Mouse (Mus musculus): ENCODE measurements around the gene Pik3cb. TPM values are rescaled to one million over a fixed set of nuclear protein-coding genes. Genes with fewer than 3 reads are reported as not detected.
A peak's percentile ranks its signal among the peaks of the same experiment; 100 is the strongest.

Pik3cb gene
- polyA plus RNA-seq, 1 experiment from 2014 or later: 4.0 TPM

DNA sequence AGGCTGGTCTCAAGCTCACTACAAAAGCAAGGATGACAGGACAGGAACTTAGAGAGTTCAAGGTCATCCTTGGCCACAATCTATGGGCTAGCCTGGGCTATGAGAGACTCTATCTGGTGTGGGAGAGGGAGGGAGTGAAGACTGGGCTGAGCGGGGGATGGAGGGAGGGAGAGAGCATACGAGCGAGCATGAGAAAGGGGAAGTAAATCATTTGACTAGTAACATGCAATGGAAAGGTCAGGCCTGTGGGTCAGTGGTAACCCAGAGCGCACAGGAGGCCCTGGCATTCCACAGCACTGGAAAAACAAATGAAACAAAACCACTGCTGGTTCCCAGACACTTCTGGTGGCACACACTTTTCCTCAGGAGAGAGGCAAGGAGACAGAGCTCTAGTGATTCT, 67.9 kb downstream of the Pik3cb start:
- ATAC-seq (ENCODE audit: low FRiP score, low TSS enrichment) (no peak), DNase-seq (ENCODE audit: low spot score) (no peak)
- Histone ChIP-seq H3K9ac (ENCODE audit: low read length) (no peak overlapping the region), H3K36me3 (ENCODE audit: control insufficient read depth, insufficient read depth, low read length) (no peaks in the 10 kb centered on the region; the same call in 1 of the 2 replicates), H3K4me1 (replicated peaks; ENCODE audit: control insufficient read depth, insufficient read depth) (no peaks in the 10 kb centered on the region), H3K4me3 (ENCODE audit: low read depth, low read length) (no peak overlapping the region), H3K9me3 (ENCODE audit: control insufficient read depth, low read length) (no peaks in the 10 kb centered on the region), H3K27me3 (ENCODE audit: control insufficient read depth, insufficient read depth, low read length) (no peaks in the 10 kb centered on the region), H3K27ac (replicated peaks) (no peak overlapping the region), H3K4me2 (replicated peaks; ENCODE audit: low read depth) (no peak overlapping the region)
- TF ChIP-seq CTCF (IDR thresholded peaks at IDR 0.05; ENCODE audit: low read depth) (no peak), EP300 (optimal IDR thresholded peaks at IDR 0.05) (no peak)
- 60% methylated on average over 4 of the region's 4 CpGs for WGBS

- Histone ChIP-seq H3K4me3 (ENCODE audit: low read depth, low read length) (no peak overlapping the region), H3K36me3 (ENCODE audit: control insufficient read depth, insufficient read depth, low read length) (no peaks in the 10 kb centered on the region; the same call in 1 of the 2 replicates), H3K4me1 (replicated peaks; ENCODE audit: control insufficient read depth, insufficient read depth) (no peaks in the 10 kb centered on the region), H3K27ac (replicated peaks) (no peak overlapping the region), H3K4me2 (replicated peaks; ENCODE audit: low read depth) (no peak overlapping the region), H3K27me3 (ENCODE audit: control insufficient read depth, insufficient read depth, low read length) (no peaks in the 10 kb centered on the region), H3K9ac (ENCODE audit: low read length) (no peak overlapping the region), H3K9me3 (ENCODE audit: control insufficient read depth, low read length) (no peaks in the 10 kb centered on the region)
- 86% methylated on average over 5 of the region's 5 CpGs for WGBS
- ATAC-seq (ENCODE audit: low FRiP score, low TSS enrichment) (no peak), DNase-seq (ENCODE audit: low spot score) (no peak)
- no peak for TF ChIP-seq CTCF (IDR thresholded peaks at IDR 0.05; ENCODE audit: low read depth)
- TF ChIP-seq EP300 (optimal IDR thresholded peaks at IDR 0.05): no peak
These were observed 75.1 kb downstream of the Pik3cb start for GRCm38 (mm10) chr9:99065311-99065710.

DNA sequence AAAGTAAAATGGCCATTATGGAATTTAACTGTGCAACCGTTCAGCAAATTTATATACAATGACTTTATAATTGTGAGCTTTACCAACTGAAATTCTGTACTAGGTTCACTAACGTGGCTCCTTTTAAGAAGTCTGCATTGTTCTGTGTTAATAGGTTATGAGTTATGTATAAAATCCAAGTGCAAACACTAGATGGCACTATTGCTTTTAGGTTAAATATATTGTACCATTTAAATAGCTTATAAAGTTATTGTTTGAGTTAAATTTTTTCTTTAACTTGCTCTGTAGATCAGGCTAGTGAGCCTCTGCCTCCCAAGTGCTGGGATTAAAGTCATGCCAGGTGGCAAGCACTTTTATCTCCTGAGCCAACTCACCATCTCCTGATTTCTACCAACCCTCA, 76.2 kb downstream of the Pik3cb start:
- Histone ChIP-seq H3K36me3 (ENCODE audit: control insufficient read depth, insufficient read depth, low read length) (no peaks in the 10 kb centered on the region), H3K27me3 (ENCODE audit: control insufficient read depth, insufficient read depth, low read length) (no peaks in the 10 kb centered on the region), H3K9me3 (ENCODE audit: control insufficient read depth, low read length) (no peaks in the 10 kb centered on the region), H3K4me1 (replicated peaks; ENCODE audit: control insufficient read depth, insufficient read depth) (no peaks in the 10 kb centered on the region), H3K9ac (ENCODE audit: low read length) (no peak overlapping the region), H3K27ac (replicated peaks) (no peak overlapping the region), H3K4me3 (ENCODE audit: low read depth, low read length) (no peak overlapping the region), H3K4me2 (replicated peaks; ENCODE audit: low read depth) (no peak overlapping the region)
- TF ChIP-seq EP300 (optimal IDR thresholded peaks at IDR 0.05) (no peak), CTCF (IDR thresholded peaks at IDR 0.05; ENCODE audit: low read depth) (peak; percentile 67)
- DNase-seq (ENCODE audit: low spot score) (no peak), ATAC-seq (ENCODE audit: low FRiP score, low TSS enrichment) (no peak)
- WGBS: 37% methylated on average over 2 of the region's 2 CpGs

DNA sequence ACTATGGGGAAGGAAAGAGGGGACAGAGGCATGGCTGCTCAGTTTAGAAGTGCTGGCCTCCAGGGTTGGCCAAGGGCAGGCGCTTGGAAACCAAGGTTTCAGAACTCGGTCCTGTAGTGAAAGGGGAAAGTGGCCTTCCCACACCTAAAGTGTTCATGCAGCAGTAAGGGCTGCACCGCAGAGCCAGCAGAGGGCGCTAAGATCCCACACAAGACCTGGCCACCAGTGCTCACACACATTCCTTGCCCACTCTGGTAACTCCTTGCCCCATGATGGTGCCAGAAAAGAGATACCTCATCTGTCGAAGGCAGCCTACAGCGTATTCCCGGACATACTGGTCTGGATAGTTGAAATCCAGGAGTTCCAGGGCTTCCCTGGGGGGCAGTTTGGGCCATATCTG, 77.9 kb downstream of the Pik3cb start:
- WGBS: 35% methylated on average over 7 of the region's 7 CpGs
- Histone ChIP-seq H3K36me3 (ENCODE audit: control insufficient read depth, insufficient read depth, low read length) (no peaks in the 10 kb centered on the region), H3K4me2 (replicated peaks; ENCODE audit: low read depth) (no peak overlapping the region), H3K9me3 (ENCODE audit: control insufficient read depth, low read length) (no peaks in the 10 kb centered on the region), H3K9ac (ENCODE audit: low read length) (no peak overlapping the region), H3K4me1 (replicated peaks; ENCODE audit: control insufficient read depth, insufficient read depth) (no peaks in the 10 kb centered on the region), H3K4me3 (ENCODE audit: low read depth, low read length) (no peak overlapping the region), H3K27ac (replicated peaks) (no peak overlapping the region), H3K27me3 (ENCODE audit: control insufficient read depth, insufficient read depth, low read length) (no peaks in the 10 kb centered on the region)
- TF ChIP-seq CTCF (IDR thresholded peaks at IDR 0.05; ENCODE audit: low read depth) (peak; percentile 94), EP300 (optimal IDR thresholded peaks at IDR 0.05) (no peak)
- 0 out of 2 replicates have a peak, but pooled peaks have one; percentile 74 for ATAC-seq (ENCODE audit: low FRiP score, low TSS enrichment)
- DNase-seq (ENCODE audit: low spot score): peak; percentile 83

GRCm38 (mm10) chr9:99057751-99058150, 82.7 kb downstream of the Pik3cb start:
- Histone ChIP-seq H3K27ac (replicated peaks) (no peak overlapping the region), H3K27me3 (ENCODE audit: control insufficient read depth, insufficient read depth, low read length) (no peaks in the 10 kb centered on the region), H3K9ac (ENCODE audit: low read length) (no peak overlapping the region), H3K4me2 (replicated peaks; ENCODE audit: low read depth) (no peak overlapping the region), H3K4me1 (replicated peaks; ENCODE audit: control insufficient read depth, insufficient read depth) (no peaks in the 10 kb centered on the region), H3K36me3 (ENCODE audit: control insufficient read depth, insufficient read depth, low read length) (no peaks in the 10 kb centered on the region), H3K9me3 (ENCODE audit: control insufficient read depth, low read length) (no peaks in the 10 kb centered on the region), H3K4me3 (ENCODE audit: low read depth, low read length) (no peak overlapping the region)
- DNase-seq (ENCODE audit: low spot score) (no peak), ATAC-seq (ENCODE audit: low FRiP score, low TSS enrichment) (no peak)
- WGBS: 62% methylated on average over 3 of the region's 3 CpGs
- TF ChIP-seq CTCF (IDR thresholded peaks at IDR 0.05; ENCODE audit: low read depth) (no peak), EP300 (optimal IDR thresholded peaks at IDR 0.05) (no peak)

- Histone ChIP-seq H3K36me3 (ENCODE audit: control insufficient read depth, insufficient read depth, low read length) (no peaks in the 10 kb centered on the region), H3K4me2 (replicated peaks; ENCODE audit: low read depth) (no peak overlapping the region), H3K4me3 (ENCODE audit: low read depth, low read length) (no peak overlapping the region), H3K9me3 (ENCODE audit: control insufficient read depth, low read length) (no peaks in the 10 kb centered on the region), H3K27me3 (ENCODE audit: control insufficient read depth, insufficient read depth, low read length) (no peaks in the 10 kb centered on the region), H3K27ac (replicated peaks) (no peak overlapping the region), H3K9ac (ENCODE audit: low read length) (no peak overlapping the region), H3K4me1 (replicated peaks; ENCODE audit: control insufficient read depth, insufficient read depth) (no peaks in the 10 kb centered on the region)
- ATAC-seq (ENCODE audit: low FRiP score, low TSS enrichment): no peak
- no peak for DNase-seq (ENCODE audit: low spot score)
- 66% methylated on average over 6 of the region's 6 CpGs for WGBS
- no peak for TF ChIP-seq EP300 (optimal IDR thresholded peaks at IDR 0.05)
These were observed 90.7 kb downstream of the Pik3cb start for GRCm38 (mm10) chr9:99049760-99050159.
